Mouse (Mus musculus) E14TG2a.4 (cell line): ENCODE results near the gene Fam155a.
"Not testable (repeated sequence)": the region's sequence is repeated elsewhere in the genome, so short reads cannot be mapped to it uniquely, and the experiment has no call there.

Experiments used
- H3K27me3 ChIP-seq: 2 replicates; pipeline ENCODE4 v1.6.1; 2014; ENCODE audit warnings: low read length, control low read depth; ENCODE audit not compliant: insufficient read depth
- H3K36me3 ChIP-seq: 2 replicates; pipeline ENCODE4 v1.6.1; 2014; ENCODE audit warnings: low read length, control low read depth; ENCODE audit not compliant: insufficient read depth
- H3K4me1 ChIP-seq: replicated peaks from 2 replicates; pipeline ENCODE4 v1.6.1; 2014; ENCODE audit warnings: low read depth, low read length, control low read depth
- H3K4me3 ChIP-seq: replicated peaks from 2 replicates; pipeline ENCODE4 v1.5.1; 2014; ENCODE audit warnings: mild to moderate bottlenecking, low read length
- H3K9me3 ChIP-seq: 2 replicates; pipeline ENCODE4 v1.6.1; 2014; ENCODE audit warnings: low read length, control low read depth
- CTCF ChIP-seq: conservative IDR thresholded peaks from 2 replicates; pipeline ENCODE4 v1.5.1; 2014; ENCODE audit warnings: low read length
- NANOG ChIP-seq: IDR thresholded peaks from 2 replicates; pipeline ENCODE4 v1.6.1; 2014; ENCODE audit warnings: borderline replicate concordance, low read length, mixed read lengths
- POU5F1 ChIP-seq: IDR thresholded peaks from 2 replicates; pipeline ENCODE4 v1.6.1; 2014; ENCODE audit warnings: low read length, borderline replicate concordance

Fam155a gene

GRCm38 (mm10) chr8:9709791-9710190 lies 61.2 kb downstream of the Fam155a start:
- TF ChIP-seq NANOG (no peak), CTCF (no peak), POU5F1 (no peak)
- Histone ChIP-seq H3K27me3 (no peaks in the 10 kb centered on the region), H3K4me1 (no peaks in the 10 kb centered on the region)

GRCm38 (mm10) chr8:9707433-9707832 lies 63.5 kb downstream of the Fam155a start:
- Histone ChIP-seq H3K36me3 (no peaks in the 10 kb centered on the region), H3K4me1 (no peaks in the 10 kb centered on the region), H3K27me3 (no peaks in the 10 kb centered on the region), H3K4me3 (no peak overlapping the region), H3K9me3 (no peaks in the 10 kb centered on the region)
- TF ChIP-seq POU5F1: no peak
- TF ChIP-seq NANOG: no peak
- no peak for TF ChIP-seq CTCF

More at GRCm38 (mm10) chr8:9709791-9710190, 61.2 kb downstream of the Fam155a start:
- Histone ChIP-seq H3K36me3 (no peaks in the 10 kb centered on the region), H3K4me3 (no peak overlapping the region), H3K9me3 (no peaks in the 10 kb centered on the region)

- H3K4me1 ChIP-seq: no peaks in the 10 kb centered on the region
- TF ChIP-seq CTCF (no peak), POU5F1 (no peak), NANOG (no peak)
- H3K4me3 ChIP-seq: no peak overlapping the region
Measured at GRCm38 (mm10) chr8:9694794-9695193, 76.2 kb downstream of the Fam155a start.

GRCm38 (mm10) chr8:9692370-9692769 lies 78.6 kb downstream of the Fam155a start:
- H3K4me1 ChIP-seq: no peaks in the 10 kb centered on the region

More at GRCm38 (mm10) chr8:9694794-9695193, 76.2 kb downstream of the Fam155a start:
- Histone ChIP-seq H3K27me3 (no peaks in the 10 kb centered on the region), H3K36me3 (no peaks in the 10 kb centered on the region), H3K9me3 (no peaks in the 10 kb centered on the region)

GRCm38 (mm10) chr8:9660014-9660413 lies 110.9 kb downstream of the Fam155a start:
- not testable (repeated sequence) for H3K9me3 ChIP-seq, H3K27me3 ChIP-seq, H3K36me3 ChIP-seq, H3K4me1 ChIP-seq, H3K4me3 ChIP-seq

More at GRCm38 (mm10) chr8:9692370-9692769, 78.6 kb downstream of the Fam155a start:
- Histone ChIP-seq H3K4me3 (no peak overlapping the region), H3K27me3 (no peaks in the 10 kb centered on the region), H3K9me3 (no peaks in the 10 kb centered on the region), H3K36me3 (no peaks in the 10 kb centered on the region)
- TF ChIP-seq NANOG (no peak), POU5F1 (no peak), CTCF (no peak)

- H3K36me3 ChIP-seq: no peaks in the 10 kb centered on the region
- H3K4me3 ChIP-seq: no peak overlapping the region
- no peak for TF ChIP-seq NANOG
- no peak for TF ChIP-seq CTCF
- TF ChIP-seq POU5F1: no peak
- H3K9me3 ChIP-seq: no peaks in the 10 kb centered on the region; the same call in 1 of the 2 replicates
- H3K4me1 ChIP-seq: no peaks in the 10 kb centered on the region
- no peaks in the 10 kb centered on the region for H3K27me3 ChIP-seq
Measured at GRCm38 (mm10) chr8:9656901-9657300, 114.1 kb downstream of the Fam155a start.

GRCm38 (mm10) chr8:9654826-9655225 lies 116.1 kb downstream of the Fam155a start:
- no peak overlapping the region for H3K4me3 ChIP-seq
- no peaks in the 10 kb centered on the region for H3K36me3 ChIP-seq
- no peaks in the 10 kb centered on the region; the same call in 1 of the 2 replicates for H3K9me3 ChIP-seq
- TF ChIP-seq NANOG (no peak), CTCF (no peak), POU5F1 (no peak)
- H3K27me3 ChIP-seq: no peaks in the 10 kb centered on the region
- H3K4me1 ChIP-seq: no peaks in the 10 kb centered on the region

GRCm38 (mm10) chr8:9653643-9654042 lies 117.3 kb downstream of the Fam155a start:
- Histone ChIP-seq H3K9me3 (no peaks in the 10 kb centered on the region; the same call in 1 of the 2 replicates), H3K36me3 (no peaks in the 10 kb centered on the region), H3K4me3 (no peak overlapping the region), H3K27me3 (no peaks in the 10 kb centered on the region), H3K4me1 (no peaks in the 10 kb centered on the region)
- TF ChIP-seq NANOG (no peak), POU5F1 (no peak), CTCF (no peak)

GRCm38 (mm10) chr8:9638162-9638561 lies 132.8 kb downstream of the Fam155a start:
- no peak overlapping the region for H3K4me3 ChIP-seq
- no peaks in the 10 kb centered on the region for H3K9me3 ChIP-seq
- no peaks in the 10 kb centered on the region for H3K4me1 ChIP-seq
- H3K27me3 ChIP-seq: no peaks in the 10 kb centered on the region
- no peak for TF ChIP-seq CTCF
- no peak for TF ChIP-seq NANOG
- no peak for TF ChIP-seq POU5F1
- no peaks in the 10 kb centered on the region for H3K36me3 ChIP-seq
